Mouse (Mus musculus) frontal cortex, postnatal 36 days (tissue): Measurements from ENCODE around the gene C1qtnf3.

Experiments
- DNase-seq, 2 experiments: peaks; one replicate each; pipeline ENCODE4 v3.0.0; 2022; ENCODE audit warnings: low spot score in 2 of 2

Gene C1qtnf3

DNA sequence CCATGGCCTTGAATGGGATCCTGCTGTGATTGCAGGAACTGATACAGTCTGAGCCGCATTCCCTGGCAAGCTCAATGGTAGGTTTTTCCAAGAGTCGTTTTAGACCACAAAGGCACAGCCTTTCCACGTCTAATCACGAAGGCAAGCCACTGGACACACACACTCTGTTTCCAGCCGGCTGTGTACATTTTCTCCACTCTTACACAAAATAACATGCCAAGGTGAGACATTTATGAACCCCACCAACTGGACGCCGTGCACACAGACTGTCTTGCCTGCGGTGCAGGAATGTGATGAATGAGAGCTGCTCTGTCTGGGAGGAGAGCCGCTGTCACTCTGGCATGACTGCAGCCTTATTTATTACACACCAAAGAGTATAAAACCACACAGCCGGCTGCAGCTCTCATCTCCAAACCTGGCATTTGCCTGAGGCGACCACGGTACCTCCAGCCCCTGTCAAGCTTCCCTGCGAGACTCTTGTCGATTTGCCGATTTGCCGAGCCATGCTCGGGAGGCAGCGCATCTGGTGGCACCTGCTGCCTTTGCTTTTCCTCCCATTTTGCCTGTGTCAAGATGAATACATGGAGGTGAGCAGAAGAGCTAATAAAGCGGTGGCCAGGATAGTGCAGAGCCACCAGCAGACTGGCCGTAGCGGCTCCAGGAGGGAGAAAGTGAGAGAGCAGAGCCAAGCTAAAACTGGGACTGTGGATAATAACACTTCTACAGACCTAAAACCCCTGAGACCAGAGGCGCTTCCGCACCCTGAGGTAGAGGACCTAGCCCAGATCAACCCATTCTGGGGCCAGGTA lies at the start of gene C1qtnf3:
C1qtnf3 (plus strand) TSS at position 382 of the 809 bp plus-strand sequence.
- no peak for DNase-seq

GRCm38 (mm10) chr15:10902360-10902759 lies 49.8 kb upstream of the C1qtnf3 start:
- no peak for DNase-seq

DNA sequence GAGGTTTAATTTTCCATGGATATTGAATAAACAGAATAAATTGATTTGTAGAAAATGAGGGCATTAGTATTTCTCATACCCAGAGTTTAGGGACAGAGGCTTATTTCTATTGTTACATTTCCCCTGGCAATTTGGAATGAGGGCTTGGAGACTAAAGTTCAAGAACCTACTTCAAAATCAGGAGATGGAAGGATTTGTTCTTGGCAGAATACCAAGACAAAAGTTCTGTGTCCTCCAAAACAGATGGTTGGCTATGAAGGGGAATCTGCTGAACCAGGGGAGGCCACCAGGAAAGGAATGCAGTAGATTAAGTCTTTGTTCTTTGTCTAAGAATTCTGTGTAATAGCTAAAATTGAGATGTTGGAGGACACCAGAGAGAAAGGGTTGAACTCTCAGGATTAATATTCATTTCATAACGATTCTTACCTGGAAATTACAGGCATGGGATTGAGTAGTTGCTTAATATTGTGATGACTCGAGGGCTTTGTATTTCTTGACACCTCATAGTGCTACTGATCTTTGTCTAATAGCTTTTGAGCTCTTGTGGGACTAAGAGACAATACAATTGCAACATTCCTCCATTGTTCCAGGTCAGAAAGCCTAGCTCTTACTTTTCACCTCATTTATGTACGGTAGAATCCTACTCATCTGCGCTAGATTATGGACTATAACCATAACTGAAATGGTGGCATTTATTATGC lies 35.4 kb upstream of the C1qtnf3 start:
- DNase-seq = no peak

GRCm38 (mm10) chr15:10917312-10917660 lies 34.8 kb upstream of the C1qtnf3 start:
- DNase-seq = no peak

DNA sequence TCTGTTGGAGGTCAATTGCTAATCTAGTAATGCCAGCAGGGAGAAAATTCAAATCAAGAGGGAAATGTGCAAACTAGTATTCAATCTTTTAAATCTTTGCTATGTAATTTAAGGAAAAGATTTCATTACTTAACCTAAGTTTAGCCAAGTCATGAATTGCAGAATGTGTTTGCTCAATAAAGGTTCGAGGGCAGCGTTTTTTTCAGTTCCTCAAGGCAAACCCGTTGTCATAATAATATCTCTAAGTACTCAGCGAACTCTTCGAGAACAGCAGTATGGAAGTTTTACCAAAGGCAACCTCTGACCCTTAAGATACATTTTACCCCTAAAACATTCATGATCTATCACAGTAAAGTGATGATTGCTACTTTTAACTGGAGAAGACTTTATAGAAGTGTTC lies 31.9 kb upstream of the C1qtnf3 start:
- DNase-seq = no peak

GRCm38 (mm10) chr15:10921064-10921463 lies 31.1 kb upstream of the C1qtnf3 start:
- peak; percentile 9 for DNase-seq

- no peak for DNase-seq
Observed at GRCm38 (mm10) chr15:10922061-10922460, 30.1 kb upstream of the C1qtnf3 start.

DNA sequence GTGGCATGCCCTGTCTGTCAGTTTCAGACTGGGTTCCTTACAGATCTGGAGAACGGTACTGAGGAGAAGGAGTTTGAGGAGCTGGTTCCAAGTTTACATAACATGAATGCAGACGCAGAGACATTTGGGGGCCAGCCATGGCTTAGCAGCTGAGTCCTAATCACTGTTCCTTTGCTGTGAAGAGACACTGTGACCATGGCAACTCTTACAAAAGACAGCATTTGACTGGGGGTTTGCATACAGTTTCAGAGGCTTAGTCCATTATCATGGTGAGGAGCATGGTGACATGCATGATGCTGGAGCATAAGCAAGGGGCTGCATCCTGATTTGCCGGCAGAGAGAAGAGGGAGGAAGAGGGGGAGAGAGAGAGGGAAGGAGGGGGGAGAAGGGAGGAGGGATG lies 29.6 kb upstream of the C1qtnf3 start:
- DNase-seq = peak in 1 of 2 experiments; percentile 8

- peak in 1 of 2 experiments; percentile 4 for DNase-seq
Observed at GRCm38 (mm10) chr15:10923076-10923995, 28.8 kb upstream of the C1qtnf3 start.

DNA sequence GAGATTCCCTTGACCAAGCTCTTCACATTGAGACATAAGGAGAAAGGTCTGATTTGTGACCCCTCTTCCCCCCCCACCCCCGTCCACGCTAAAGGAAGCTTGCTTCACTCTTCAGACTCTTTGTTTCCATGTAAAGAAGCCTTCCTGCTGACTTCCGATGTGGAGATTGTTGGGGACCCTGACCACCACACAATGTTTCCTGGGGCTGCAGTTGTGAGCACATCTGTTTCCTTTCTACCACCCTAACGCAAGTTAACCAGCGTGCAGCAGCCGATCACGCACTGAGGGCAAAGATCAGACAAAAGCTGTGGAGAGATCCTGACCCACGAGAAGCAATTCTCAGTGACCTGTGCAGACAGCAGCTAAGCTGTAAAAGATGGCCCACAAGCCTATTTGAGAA lies 24.8 kb upstream of the C1qtnf3 start:
- DNase-seq = no peak

DNA sequence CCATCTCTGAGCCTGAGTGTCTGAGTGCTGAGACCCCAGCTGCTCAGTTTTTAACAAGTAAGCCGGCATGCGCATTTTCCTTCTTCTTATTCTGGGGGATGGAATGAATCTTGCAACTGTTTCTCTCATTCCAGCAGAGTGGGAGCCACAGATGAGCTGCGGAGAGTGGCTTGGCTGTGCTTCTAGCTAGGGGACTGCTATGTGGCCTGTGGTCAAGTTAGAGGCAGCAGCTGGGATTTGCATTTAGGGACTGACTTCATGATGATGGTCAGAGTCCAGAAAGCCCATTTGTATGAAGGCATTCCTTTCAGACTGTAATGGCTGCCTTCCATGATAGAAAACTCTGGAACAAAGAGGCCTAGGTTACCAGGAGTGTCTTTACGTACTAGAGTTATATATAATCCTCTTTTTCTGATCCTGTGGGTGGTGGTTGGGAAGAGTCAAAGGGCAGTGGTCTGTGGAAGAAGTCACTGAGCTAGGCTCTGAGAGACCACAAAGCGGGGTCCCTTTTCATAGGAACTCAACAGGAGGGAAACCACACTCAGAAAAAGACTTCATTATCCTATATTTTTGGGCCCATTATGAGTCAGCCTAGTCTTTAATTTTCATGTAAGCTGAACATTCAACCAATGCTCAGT lies 23.4 kb upstream of the C1qtnf3 start:
- no peak for DNase-seq

DNA sequence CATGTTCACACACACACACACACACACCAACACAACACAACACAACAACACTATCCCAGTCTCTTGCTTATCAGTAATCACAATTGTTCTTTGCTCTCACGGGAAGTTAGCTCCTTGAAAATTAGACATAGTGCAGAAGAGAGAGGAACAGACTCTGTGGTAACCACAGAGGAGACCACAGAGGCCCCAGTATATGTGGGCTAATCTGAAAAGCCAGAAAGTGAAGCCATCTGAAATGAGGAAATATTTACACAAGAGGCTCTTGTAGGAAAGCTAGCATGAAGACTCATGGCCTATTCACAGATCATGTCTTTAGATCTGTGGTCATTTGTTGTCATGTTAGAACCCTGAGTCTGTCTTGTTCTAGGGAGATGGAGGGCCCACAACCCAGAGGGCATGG lies 18.2 kb upstream of the C1qtnf3 start:
- no peak for DNase-seq

DNA sequence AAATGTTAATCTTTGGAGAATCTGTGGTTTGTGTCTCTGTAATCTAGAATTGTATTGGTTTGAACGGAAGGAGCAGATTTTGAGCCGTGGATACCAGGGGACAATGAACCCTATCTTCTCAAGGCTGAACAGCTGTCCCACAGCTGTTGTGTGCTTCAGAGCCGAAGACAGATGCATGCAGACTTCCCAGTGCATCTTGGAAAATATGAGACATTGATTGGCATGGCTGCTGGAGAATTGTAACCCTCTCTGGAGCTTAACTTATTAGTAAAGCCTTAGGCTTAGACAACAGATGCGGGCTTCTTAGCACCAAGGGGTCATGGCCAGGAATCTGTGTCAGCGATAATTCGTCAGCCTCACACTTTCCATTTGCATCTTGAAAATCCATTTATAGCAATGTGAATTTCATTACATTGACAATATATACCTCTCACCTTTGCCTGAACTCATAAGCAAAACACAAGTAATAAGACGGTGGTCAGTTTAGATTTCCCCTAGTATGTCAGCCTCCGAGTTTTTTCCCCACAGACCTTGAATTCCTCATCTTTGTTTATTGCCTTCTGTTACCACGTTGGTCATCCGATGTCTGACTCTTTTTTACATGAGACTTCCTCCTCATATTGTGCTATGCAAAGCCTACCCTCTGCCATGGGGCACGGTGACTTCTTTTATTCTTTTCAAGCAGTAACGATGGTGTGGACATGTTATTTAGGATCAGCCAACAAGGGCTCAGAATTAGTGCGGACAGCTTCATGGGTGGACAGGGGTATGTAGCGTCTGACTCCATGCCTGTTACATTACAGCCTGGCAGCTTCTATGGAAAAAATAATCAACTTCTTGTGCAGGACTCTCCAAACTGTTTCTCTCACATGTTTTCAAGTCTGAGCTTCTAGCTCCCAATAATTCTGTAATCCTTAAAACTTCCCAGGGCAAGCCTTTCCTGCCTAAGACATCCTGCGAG lies 11.7 kb upstream of the C1qtnf3 start:
- DNase-seq = no peak

DNA sequence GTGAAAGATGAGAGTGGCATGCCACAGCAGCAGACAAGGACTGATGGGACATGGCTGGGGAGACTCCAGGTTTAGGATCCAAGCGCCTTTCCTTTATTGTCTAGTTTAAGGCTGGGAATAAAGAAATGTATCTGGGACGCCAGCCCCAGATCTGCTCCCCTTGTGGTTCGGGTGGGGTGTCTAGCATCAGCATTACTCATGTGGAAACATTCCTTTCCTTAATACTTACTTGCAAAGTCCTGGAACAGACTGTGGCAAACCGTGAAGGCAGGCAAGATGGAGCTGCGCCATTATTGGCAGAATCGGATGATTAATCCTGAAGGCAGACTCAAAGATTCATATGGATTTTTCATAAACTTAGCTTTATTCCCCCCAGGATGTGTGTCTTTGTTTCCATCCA lies 10.2 kb upstream of the C1qtnf3 start:
- DNase-seq = no peak

DNA sequence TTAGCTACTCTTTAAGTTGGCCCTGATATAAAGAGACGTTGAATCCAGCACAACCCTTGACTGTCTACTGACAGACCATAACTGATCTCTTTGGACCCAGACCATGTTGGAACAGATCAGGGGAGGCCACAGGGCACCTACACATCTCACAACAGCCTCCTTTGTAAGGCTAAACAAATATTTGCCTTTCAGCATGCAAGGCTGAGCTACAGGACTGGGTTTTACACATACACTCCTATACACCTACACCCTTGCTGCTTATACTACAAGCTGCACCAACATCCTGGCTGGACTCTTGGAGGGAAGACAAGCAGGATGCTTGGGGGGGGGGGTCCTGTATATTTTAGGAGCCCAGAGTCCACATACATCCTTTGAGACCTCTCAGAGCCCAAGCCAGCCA lies 4.3 kb upstream of the C1qtnf3 start:
- DNase-seq = no peak

GRCm38 (mm10) chr15:10952760-10953305 lies 701 bp downstream of the C1qtnf3 start:
- DNase-seq = no peak

GRCm38 (mm10) chr15:10953465-10953864 lies 1.3 kb downstream of the C1qtnf3 start:
- no peak for DNase-seq

GRCm38 (mm10) chr15:10954381-10955016 lies 2.4 kb downstream of the C1qtnf3 start:
- no peak for DNase-seq

DNA sequence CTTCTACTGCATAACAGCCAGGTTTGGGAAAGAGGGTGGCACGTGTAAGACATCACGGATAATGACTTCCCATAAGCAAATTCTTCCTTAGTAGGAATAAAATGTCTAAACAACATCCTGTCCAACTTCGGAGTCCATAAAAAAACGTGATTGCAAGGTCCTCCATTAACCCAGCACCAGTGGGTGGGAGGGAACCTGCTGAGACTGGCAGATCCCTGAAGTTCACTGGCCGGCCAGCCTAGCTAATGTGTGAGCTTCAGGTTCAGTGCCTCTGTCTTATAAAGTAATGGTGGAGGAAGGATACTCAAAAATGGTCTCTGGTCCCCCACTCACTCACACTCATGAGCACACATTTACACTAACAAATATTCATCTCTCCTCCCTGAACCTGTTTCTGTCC lies 3.0 kb downstream of the C1qtnf3 start:
- DNase-seq = no peak

DNA sequence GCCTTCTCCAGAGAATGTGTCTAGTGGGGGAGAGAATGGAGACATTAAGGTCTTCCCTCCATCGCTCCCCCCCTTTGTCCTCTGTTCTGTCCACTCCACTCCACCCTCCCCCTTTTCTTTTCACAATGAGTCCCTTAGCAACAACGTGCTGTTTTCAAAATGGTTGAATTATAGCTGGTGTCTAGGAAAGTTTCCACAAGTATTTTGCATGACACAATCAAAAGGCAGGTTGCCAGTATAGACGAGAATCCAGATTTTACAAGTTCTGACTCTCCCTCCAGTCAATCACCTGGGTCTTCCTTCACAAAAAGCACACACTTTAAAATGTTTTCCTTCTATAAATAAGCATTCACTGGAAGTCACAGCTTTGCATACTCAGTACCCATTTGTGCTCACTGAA lies 4.6 kb downstream of the C1qtnf3 start:
- DNase-seq = no peak
